Mouse (Mus musculus) hindbrain, embryonic 14.5 days (tissue): ENCODE measurements around the gene Arhgef1. TPM values are rescaled to one million over a fixed set of nuclear protein-coding genes. Genes with fewer than 3 reads are reported as not detected.

ENCODE experiments used
- ATAC-seq: fragments of 200-750 bp; cut with Nextera tagmentation; 2 replicates; pipeline ENCODE4 v1.8.0; 2017; ENCODE audit warnings: moderate number of reproducible peaks, mild to moderate bottlenecking, moderate TSS enrichment, moderate library complexity; ENCODE audit not compliant: low FRiP score
- DNase-seq: peaks from one replicate; pipeline ENCODE4 v3.0.0-alpha.2; 2015; ENCODE audit warnings: low spot score
- H3K27ac ChIP-seq: fragments of 300-500 bp; sonication (generic); 2 replicates; pipeline ENCODE4 v1.5.1; 2014; ENCODE audit warnings: mild to moderate bottlenecking, moderate library complexity
- H3K27me3 ChIP-seq: fragments of 300-500 bp; sonication (generic); 2 replicates; pipeline ENCODE4 v1.6.1; 2014; ENCODE audit warnings: mild to moderate bottlenecking, low read length, mixed read lengths; ENCODE audit not compliant: control insufficient read depth, insufficient read depth
- H3K36me3 ChIP-seq: fragments of 300-500 bp; sonication (generic); replicated peaks from 2 replicates; pipeline ENCODE4 v1.6.1; 2014; ENCODE audit not compliant: control insufficient read depth, insufficient read depth
- H3K4me1 ChIP-seq: fragments of 300-500 bp; sonication (generic); replicated peaks from 2 replicates; pipeline ENCODE4 v1.6.1; 2014; ENCODE audit warnings: antibody characterized with exemption, low read length, mixed read lengths; ENCODE audit not compliant: control insufficient read depth, insufficient read depth
- H3K4me2 ChIP-seq: fragments of 300-500 bp; sonication (generic); replicated peaks from 2 replicates; pipeline ENCODE4 v1.6.1; 2014; ENCODE audit warnings: mild to moderate bottlenecking, moderate library complexity
- H3K4me3 ChIP-seq: fragments of 300-500 bp; sonication (generic); replicated peaks from 2 replicates; pipeline ENCODE4 v1.5.1; 2014; ENCODE audit warnings: mild to moderate bottlenecking, low read length
- H3K9ac ChIP-seq: fragments of 300-500 bp; sonication (generic); 2 replicates; pipeline ENCODE4 v1.6.1; 2014
- H3K9me3 ChIP-seq: fragments of 300-500 bp; sonication (generic); 2 replicates; pipeline ENCODE4 v1.6.1; 2016; ENCODE audit warnings: low read length; ENCODE audit not compliant: control insufficient read depth
- WGBS: fragments of 180-500 bp; shearing (Covaris S2); extraction: QIAGEN DNeasy Blood & Tissue Kit; methylation state at CpG from one replicate; pipeline ENCODE4 v1.1.7; 2014; 5-methylcytosine and 5-hydroxymethylcytosine counted together
- microRNA-seq: library from miRNA; unstranded; fragments of <30 nt; microRNA quantifications from one replicate; pipeline ENCODE4, GENCODE M21; 2016
- polyA plus RNA-seq: library from polyadenylated mRNA; unstranded; fragments of >200 nt; fragmentation: Nextera tagmentation; extraction: Ambion mirVana; gene quantifications from 2 replicates; pipeline ENCODE4 v1.2.1, GENCODE M21; 2014

The Arhgef1 gene
- polyA plus RNA-seq, 1 experiment from 2014 or later = 58.4 TPM

DNA sequence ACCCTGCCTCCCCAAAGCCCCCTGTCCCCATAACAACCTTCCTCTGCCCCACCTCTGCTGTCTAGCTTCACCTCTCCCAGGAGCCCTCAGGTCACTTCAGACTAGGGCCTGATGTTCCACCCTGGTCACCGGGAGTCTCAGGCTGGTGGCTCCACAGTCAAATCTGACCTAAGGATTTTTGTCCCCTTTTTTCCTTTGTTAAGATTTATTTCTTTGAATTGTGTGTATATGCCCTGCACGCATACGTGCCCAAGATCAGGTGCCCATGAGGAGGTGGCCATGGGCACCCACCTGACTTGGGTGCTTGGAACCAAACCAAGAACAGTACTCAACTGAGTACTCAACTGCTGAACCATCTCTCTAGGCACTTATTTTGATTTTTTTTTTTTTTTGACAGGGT is 67.6 kb downstream of the Arhgef1 start:
- H3K4me2 ChIP-seq = no peak overlapping the region
- H3K4me1 ChIP-seq = peaks cover 9% of the 10 kb centered on the region; the same call in 1 of the 2 replicates
- no peak overlapping the region for H3K9ac ChIP-seq
- DNase-seq = no peak
- H3K4me3 ChIP-seq = no peak overlapping the region
- no peak for ATAC-seq
- 97% methylated on average over 3 of the region's 3 CpGs for WGBS
- H3K27ac ChIP-seq = no peak overlapping the region
- H3K9me3 ChIP-seq = no peaks in the 10 kb centered on the region
- H3K27me3 ChIP-seq = no peaks in the 10 kb centered on the region
- peaks cover 14% of the 10 kb centered on the region for H3K36me3 ChIP-seq

DNA sequence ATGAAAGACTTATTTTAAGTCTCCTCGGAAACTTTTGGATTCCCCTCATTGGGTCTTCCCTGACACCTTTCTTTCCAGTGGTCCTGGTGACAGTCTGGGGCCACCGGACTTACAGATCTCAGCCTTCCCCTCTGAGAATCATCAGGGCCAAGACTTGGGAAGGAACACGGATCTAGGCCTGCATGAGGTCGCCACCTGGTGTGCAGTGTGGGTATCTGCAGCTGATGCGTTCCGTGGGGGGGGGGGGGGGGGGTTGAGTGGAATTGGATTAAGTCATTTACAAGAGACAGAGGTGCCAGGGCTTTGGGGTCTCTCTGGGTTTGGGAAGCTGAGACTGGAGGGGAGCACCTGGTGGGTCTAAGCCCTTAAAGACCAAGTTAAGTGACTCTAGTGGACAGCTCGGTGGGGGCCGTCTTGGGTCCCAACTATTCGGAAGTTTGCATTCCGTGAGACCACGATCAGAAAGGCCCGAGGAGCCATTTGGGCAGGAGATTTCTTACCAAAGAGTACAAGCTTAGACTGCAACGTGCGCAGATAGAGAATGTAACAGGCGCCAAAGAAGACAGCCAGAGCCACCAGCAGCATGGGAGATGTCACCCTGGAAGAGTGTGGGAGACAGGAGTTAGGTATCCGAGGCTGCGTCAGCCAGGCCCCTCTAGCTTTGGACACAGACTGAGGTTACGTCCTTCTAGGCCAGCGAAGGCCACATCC is 68.7 kb downstream of the Arhgef1 start:
- Histone ChIP-seq H3K27me3 (no peaks in the 10 kb centered on the region), H3K9me3 (no peaks in the 10 kb centered on the region), H3K9ac (peak overlapping the region; percentile 71; the same call in 1 of the 2 replicates), H3K4me2 (peak overlapping the region; percentile 68), H3K4me1 (peaks cover 9% of the 10 kb centered on the region; the same call in 1 of the 2 replicates), H3K27ac (peak overlapping the region; percentile 74), H3K4me3 (peak overlapping the region; percentile 60), H3K36me3 (peaks cover 14% of the 10 kb centered on the region)
- WGBS = 12% methylated on average over 19 of the region's 19 CpGs
- DNase-seq (peak; percentile 51), ATAC-seq (no peak)

DNA sequence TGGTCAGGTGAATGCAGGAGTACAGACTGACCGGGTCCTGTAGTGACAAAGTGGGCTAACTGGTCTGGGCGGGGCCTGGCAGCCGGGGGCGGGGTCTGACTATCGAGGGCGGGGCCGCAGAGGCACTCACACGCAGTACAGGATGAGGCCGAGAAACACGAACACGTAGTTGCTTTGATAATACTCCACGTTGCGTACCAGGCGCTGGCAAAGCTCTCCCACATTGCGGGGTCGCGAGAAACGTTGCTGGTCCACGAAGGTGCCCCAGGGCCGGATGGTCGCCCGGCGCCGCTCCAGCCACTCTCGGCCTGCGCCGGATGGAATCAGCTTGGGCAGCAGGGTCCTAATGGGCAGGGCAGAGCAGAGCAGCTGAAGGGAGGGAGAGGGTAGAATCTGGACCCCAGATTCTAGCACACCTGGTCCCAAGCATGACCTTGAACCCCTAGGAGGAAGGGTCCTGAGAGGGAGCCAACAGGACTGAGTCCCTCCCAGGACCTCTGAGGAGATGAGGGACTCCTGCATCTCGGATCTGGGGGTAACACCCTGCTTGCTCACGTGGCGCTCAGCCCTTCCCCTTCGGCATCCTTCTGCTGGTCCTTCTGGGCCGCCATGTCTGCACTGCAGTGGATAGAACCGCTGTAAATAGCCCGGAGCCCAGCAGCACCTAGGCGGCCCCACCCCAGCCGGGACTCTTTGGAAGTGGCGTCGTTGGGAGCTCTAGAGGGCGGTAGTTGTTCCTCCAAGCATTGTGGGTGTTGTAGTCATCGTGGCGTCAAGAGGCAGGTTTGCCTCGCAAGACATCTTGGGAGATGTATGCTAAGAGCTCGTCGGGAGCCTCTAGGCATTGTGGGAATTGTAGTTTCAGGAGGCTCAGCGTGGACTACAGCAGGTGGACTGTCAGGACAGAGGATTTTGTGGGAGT is 69.5 kb downstream of the Arhgef1 start, which contains the start of gene Rabac1:
Gene Rabac1, minus strand, starts transcription at position 783 of the 922 bp plus-strand sequence.
- peak within 1 kb of the TSS; percentile 60 for H3K4me3 ChIP-seq
- peak; percentile 92 for ATAC-seq
- 0% methylated on average over 45 of the region's 45 CpGs for WGBS
- peak; percentile 94 for DNase-seq
- H3K9ac ChIP-seq = peak within 1 kb of the TSS; percentile 71
- peak within 1 kb of the TSS; percentile 68 for H3K4me2 ChIP-seq
- H3K27me3 ChIP-seq = no peaks in the 10 kb centered on the region
- H3K27ac ChIP-seq = peak within 1 kb of the TSS; percentile 74
- H3K36me3 ChIP-seq = peaks cover 14% of the 10 kb centered on the region
- no peaks in the 10 kb centered on the region for H3K9me3 ChIP-seq
- H3K4me1 ChIP-seq = peaks cover 9% of the 10 kb centered on the region; the same call in 1 of the 2 replicates

DNA sequence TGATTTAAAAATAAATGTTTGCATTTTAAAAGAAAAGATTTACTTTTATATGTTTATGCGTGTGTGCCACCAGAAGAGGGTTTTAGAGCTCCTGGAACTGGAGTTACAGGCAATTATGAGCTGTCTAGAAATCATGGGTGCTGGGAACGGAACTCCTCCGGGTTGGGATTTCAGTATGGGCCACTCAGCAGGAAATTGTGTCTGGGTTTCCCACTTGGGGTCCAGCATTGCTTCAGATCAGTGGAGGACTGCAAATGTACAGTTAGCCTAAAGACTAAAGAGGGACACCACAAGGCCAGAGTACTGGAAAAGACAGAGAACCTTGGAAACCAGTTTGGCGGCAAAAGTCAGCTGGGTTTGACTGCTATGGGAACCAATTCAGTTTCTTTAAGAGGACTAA is 70.5 kb downstream of the Arhgef1 start:
- ATAC-seq (no peak), DNase-seq (no peak)
- Histone ChIP-seq H3K36me3 (peaks cover 24% of the 10 kb centered on the region), H3K4me3 (no peak overlapping the region), H3K9me3 (no peaks in the 10 kb centered on the region), H3K9ac (no peak overlapping the region), H3K4me1 (peaks cover 9% of the 10 kb centered on the region; the same call in 1 of the 2 replicates), H3K27me3 (no peaks in the 10 kb centered on the region), H3K27ac (no peak overlapping the region), H3K4me2 (no peak overlapping the region)
- WGBS = 84% methylated on average over 4 of the region's 4 CpGs

DNA sequence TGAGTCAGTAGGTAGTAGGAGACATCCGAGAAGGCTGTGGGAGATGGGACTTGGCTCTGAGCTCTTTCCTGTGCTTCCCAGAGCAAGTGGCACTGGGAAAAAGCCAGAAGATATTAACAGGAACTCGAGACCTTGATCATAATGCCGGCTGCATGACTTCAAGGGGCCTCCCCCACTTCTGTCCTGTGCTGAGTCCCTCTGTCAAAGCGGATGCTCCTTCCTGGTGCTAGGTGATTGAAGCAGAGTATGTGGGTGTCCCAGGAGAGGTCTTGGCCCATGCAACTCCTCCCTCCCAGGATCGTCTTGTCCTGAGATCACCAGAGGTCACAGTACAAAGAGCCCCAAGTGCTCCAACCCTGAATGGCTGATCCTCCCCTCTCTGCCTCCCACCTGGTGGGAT is 71.2 kb downstream of the Arhgef1 start:
- no peak overlapping the region for H3K9ac ChIP-seq
- H3K4me2 ChIP-seq = no peak overlapping the region
- H3K27ac ChIP-seq = no peak overlapping the region
- H3K4me3 ChIP-seq = no peak overlapping the region
- H3K27me3 ChIP-seq = no peaks in the 10 kb centered on the region
- no peaks in the 10 kb centered on the region for H3K9me3 ChIP-seq
- peaks cover 9% of the 10 kb centered on the region; the same call in 1 of the 2 replicates for H3K4me1 ChIP-seq
- ATAC-seq = no peak
- DNase-seq = no peak
- peaks cover 31% of the 10 kb centered on the region for H3K36me3 ChIP-seq
- WGBS = 78% methylated on average over 5 of the region's 5 CpGs

DNA sequence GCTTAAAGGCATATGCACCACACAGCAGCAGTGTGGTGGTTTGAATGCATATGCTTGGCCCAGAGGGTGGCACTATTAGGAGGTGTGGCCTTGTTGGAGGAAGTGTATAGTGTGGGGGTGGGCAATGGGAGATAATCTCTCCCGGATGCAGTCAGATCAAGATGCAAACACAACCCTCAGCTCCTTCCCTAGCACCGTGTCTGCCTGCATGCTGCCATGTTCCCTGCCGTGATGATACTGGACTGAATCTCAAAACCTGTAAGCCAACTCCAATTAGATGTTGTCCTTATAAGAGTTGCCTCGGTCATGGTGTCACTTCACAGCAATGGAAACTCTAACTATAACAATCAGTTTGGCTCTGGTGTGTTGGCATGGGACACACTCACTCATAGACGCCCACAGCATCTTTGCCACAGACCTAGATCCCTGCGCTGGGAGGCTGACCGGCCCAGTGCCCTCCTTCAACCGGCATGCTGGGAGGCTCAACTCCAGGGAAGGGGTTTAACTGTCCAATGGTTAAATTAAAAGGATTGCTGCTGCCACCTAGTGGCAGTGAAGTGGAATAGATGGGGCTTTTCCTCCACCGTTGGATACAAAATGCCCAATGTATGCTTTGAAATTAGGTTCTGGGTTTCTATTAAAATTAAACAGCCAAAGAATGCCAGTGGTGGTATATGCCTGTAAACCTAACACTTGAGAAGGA is 72.3 kb downstream of the Arhgef1 start:
- no peaks in the 10 kb centered on the region for H3K27me3 ChIP-seq
- ATAC-seq (no peak), DNase-seq (peak; percentile 73)
- no peak overlapping the region for H3K27ac ChIP-seq
- H3K36me3 ChIP-seq = peaks cover 34% of the 10 kb centered on the region
- no peak overlapping the region for H3K9ac ChIP-seq
- WGBS = 30% methylated on average over 9 of the region's 9 CpGs
- no peak overlapping the region for H3K4me2 ChIP-seq
- H3K4me3 ChIP-seq = no peak overlapping the region
- no peaks in the 10 kb centered on the region for H3K9me3 ChIP-seq
- peaks cover 9% of the 10 kb centered on the region; the same call in 1 of the 2 replicates for H3K4me1 ChIP-seq

Small RNAs within 50 kb of the gene (microRNA-seq; reads per million reads assigned to microRNA genes)
- 0.48 reads per million for gene Mir7046

Other genes with a start within 250 kb of the Arhgef1 start
- not detected in 2 replicates for gene Tex101, start 226.2 kb upstream of the Arhgef1 start, polyA plus RNA-seq
- gene BC049730, start 193.7 kb upstream of the Arhgef1 start, polyA plus RNA-seq = not detected in 2 replicates
- gene Gm4763, start 176.0 kb upstream of the Arhgef1 start, polyA plus RNA-seq = not detected in 2 replicates
- gene Cd177, start 142.6 kb upstream of the Arhgef1 start, polyA plus RNA-seq = 0.11 and 0.35 TPM in 2 replicates
- gene Ceacam10, start 125.7 kb upstream of the Arhgef1 start, polyA plus RNA-seq = 0.41 TPM in 1 of 2 replicates, not detected in the other
- 36.2 and 37.5 TPM in 2 replicates for gene Gm9844, start 40.7 kb upstream of the Arhgef1 start, polyA plus RNA-seq
- 0.27 TPM in 1 of 2 replicates, not detected in the other for gene Lypd4, start 33.0 kb upstream of the Arhgef1 start, polyA plus RNA-seq
- gene Dmrtc2, start 32.9 kb upstream of the Arhgef1 start, polyA plus RNA-seq = 0.16 and 0.17 TPM in 2 replicates
- gene Rps19, start 18.5 kb upstream of the Arhgef1 start, polyA plus RNA-seq = 1,197 and 1,586 TPM in 2 replicates
- gene Cd79a, start 5.5 kb upstream of the Arhgef1 start, polyA plus RNA-seq = 0.13 and 0.33 TPM in 2 replicates
- 5.9 and 6.6 TPM in 2 replicates for gene Gm4881, start 41.6 kb downstream of the Arhgef1 start, polyA plus RNA-seq
- 331 and 332 TPM in 2 replicates for gene Rabac1, start 69.8 kb downstream of the Arhgef1 start, polyA plus RNA-seq
- 404 and 524 TPM in 2 replicates for gene Atp1a3, start 103.0 kb downstream of the Arhgef1 start, polyA plus RNA-seq
- gene Grik5, start 169.4 kb downstream of the Arhgef1 start, polyA plus RNA-seq = 21.0 and 22.5 TPM in 2 replicates
- 29.3 and 29.4 TPM in 2 replicates for gene Zfp574, start 169.7 kb downstream of the Arhgef1 start, polyA plus RNA-seq